Mouse (Mus musculus) spleen, adult 2 months (tissue): ENCODE results near the gene Tubb4b.

ENCODE experiments used
- CTCF ChIP-seq: fragments of 200-500 bp; IDR thresholded peaks from 2 replicates; pipeline ENCODE4 v1.5.1; 2011; ENCODE audit warnings: mild to moderate bottlenecking, inconsistent platforms; ENCODE audit not compliant: insufficient read depth, insufficient read length, insufficient replicate concordance; ENCODE audit errors: extremely low read depth
- POLR2A ChIP-seq: fragments of 200-500 bp; IDR thresholded peaks from 2 replicates; pipeline ENCODE4 v1.6.1; 2011; ENCODE audit warnings: low read depth, low read length, inconsistent platforms

DNA sequence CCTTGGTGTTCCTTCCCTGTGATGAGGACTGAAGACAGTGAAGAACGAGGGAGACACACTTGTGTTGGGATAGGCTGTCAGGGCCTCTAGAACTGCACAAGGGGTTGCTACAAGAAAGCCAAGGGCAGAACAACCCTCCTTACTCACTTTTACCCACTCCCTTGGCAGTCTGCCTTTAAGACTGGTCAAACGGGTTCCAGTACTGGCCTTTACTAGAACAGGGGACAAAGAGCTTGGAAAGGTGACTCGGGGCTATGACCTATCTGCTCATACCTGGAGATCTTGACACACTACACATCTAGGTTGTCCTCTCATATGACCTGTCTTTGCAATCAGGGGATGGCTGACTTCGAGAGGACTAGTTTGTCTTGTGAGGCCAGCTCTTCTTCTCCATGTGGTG, 13.0 kb upstream of the Tubb4b start:
- no peak for TF ChIP-seq POLR2A
- no peak for TF ChIP-seq CTCF
